13 mouse cellular contexts compared by ENCODE assay signal in the genomic region with DNA sequence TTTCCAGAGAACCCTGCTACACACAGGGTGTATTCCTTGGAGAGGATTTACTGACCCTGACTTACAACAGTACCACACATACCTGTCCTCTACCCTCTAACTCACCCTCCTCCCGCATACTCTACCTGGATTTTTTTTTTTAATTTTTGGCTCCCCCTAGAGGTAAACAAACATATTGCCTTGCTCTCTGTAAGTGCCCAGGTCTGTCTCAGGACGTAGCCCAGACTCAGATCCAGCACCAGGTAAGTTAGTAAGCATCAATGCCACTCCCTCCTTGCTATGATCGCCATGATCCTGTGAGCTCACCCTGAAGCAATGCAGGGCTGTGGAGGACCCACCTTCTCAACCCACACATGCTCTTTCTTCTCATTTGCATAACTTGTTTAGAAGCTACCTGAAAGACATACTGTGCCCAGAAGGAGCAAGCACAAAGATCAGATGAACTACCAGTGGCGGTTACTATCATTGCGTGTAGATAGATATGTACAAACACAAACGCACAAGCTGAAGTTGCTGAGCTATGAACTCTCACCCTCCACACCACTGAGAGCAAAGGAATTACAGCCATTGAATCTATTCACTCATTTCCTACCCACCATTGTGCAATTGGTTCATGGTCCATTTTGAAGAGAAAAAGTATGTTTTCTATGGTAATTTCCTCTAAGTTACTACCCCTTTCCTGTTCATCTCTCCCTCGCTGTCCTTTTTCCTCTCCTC. TPM values are rescaled to one million over a fixed set of nuclear protein-coding genes. Genes with fewer than 3 reads are reported as not detected.
DNase-seq lines count a peak whose midpoint lies in the region; ATAC-seq and TF ChIP-seq lines count a peak whose summit lies in the region.
"Had no signal": no experiment of that assay in that cellular context is flagged by ENCODE, and none has a peak within 500 bp of the region (broad histone marks: within the 10 kb centered on the region; RNA-seq: fewer than 3 reads in every experiment).

No protein-coding gene starts in this region.

- H3K4me1 ChIP-seq in neural tube, embryonic 15.5 days = no peaks in the 10 kb centered on the region
- H3K4me1 ChIP-seq in stomach, postnatal 0 days (replicated peaks; ENCODE audit: control insufficient read depth, insufficient read depth) = no peaks in the 10 kb centered on the region
- H3K4me1 ChIP-seq in limb, embryonic 10.5 days = no peaks in the 10 kb centered on the region
- H3K4me1 ChIP-seq: lung, embryonic 15.5 days had no signal

- intact Hi-C loops in gastrocnemius, adult 2 months (cut with DNase I) = no loop called here
- intact Hi-C loops in gastrocnemius, postnatal 36 days (cut with DNase I) = no loop called here

- no peaks in the 10 kb centered on the region for H3K27me3 ChIP-seq in neural tube, embryonic 15.5 days (replicated peaks)
- H3K27me3 ChIP-seq in stomach, postnatal 0 days (ENCODE audit: control insufficient read depth, insufficient read depth, low read length) = no peaks in the 10 kb centered on the region
- no peaks in the 10 kb centered on the region for H3K27me3 ChIP-seq in limb, embryonic 10.5 days (ENCODE audit: low read depth, poor library complexity, severe bottlenecking)
- H3K27me3 ChIP-seq: lung, embryonic 15.5 days had no signal

- H3K4me2 ChIP-seq in neural tube, embryonic 15.5 days = no peak overlapping the region
- H3K4me2 ChIP-seq in stomach, postnatal 0 days (replicated peaks; ENCODE audit: low read depth) = no peak overlapping the region
- H3K4me2 ChIP-seq: lung, embryonic 15.5 days had no signal

- 0 out of 2 replicates have a peak overlapping the region, but pooled peaks have one; percentile 28 for H3K27ac ChIP-seq in gastrocnemius, adult 2 months
- no peak overlapping the region for H3K27ac ChIP-seq in neural tube, embryonic 15.5 days (replicated peaks)
- H3K27ac ChIP-seq in stomach, postnatal 0 days (replicated peaks) = no peak overlapping the region
- H3K27ac ChIP-seq in limb, embryonic 10.5 days = no peak overlapping the region
- H3K27ac ChIP-seq: lung, embryonic 15.5 days had no signal

- H3K9ac ChIP-seq in neural tube, embryonic 15.5 days (replicated peaks) = no peak overlapping the region
- H3K9ac ChIP-seq in stomach, postnatal 0 days (ENCODE audit: low read length) = no peak overlapping the region
- H3K9ac ChIP-seq: lung, embryonic 15.5 days had no signal

- no peak for DNase-seq in gastrocnemius, adult 2 months
- no peak for DNase-seq in gastrocnemius, postnatal 36 days
- peak; percentile 8 for DNase-seq in neural tube, embryonic 10.5 days (ENCODE audit: extremely low spot score, low spot score)
- no peak for DNase-seq in stomach, postnatal 0 days (ENCODE audit: low spot score)
- DNase-seq in limb, embryonic 10.5 days (ENCODE audit: low spot score) = no peak
- no peak for DNase-seq in frontal cortex, postnatal 25 days (ENCODE audit: low spot score in 2 of 2)
- DNase-seq: heart, postnatal 4 days had no signal

- TF ChIP-seq EP300 in stomach, postnatal 0 days (optimal IDR thresholded peaks at IDR 0.05) = no peak

- ATAC-seq in neural tube, embryonic 15.5 days (ENCODE audit: low FRiP score) = no peak
- peak; percentile 50 for ATAC-seq in inflammation-experienced regulatory T-cells, adult 6 months
- peak; percentile 83 for ATAC-seq in stomach, postnatal 0 days (ENCODE audit: low FRiP score, low TSS enrichment)

- 73% methylated on average over 7 of the region's 7 CpGs for WGBS in neural tube, embryonic 15.5 days
- 62% methylated on average over 7 of the region's 7 CpGs for WGBS in stomach, postnatal 0 days
- 72% methylated on average over 7 of the region's 7 CpGs for WGBS in limb, embryonic 10.5 days

- no peak overlapping the region for H3K4me3 ChIP-seq in gastrocnemius, adult 2 months
- H3K4me3 ChIP-seq in neural tube, embryonic 15.5 days (replicated peaks) = no peak overlapping the region
- no peak overlapping the region for H3K4me3 ChIP-seq in stomach, postnatal 0 days (ENCODE audit: low read depth, low read length)
- no peak overlapping the region for H3K4me3 ChIP-seq in limb, embryonic 10.5 days
- H3K4me3 ChIP-seq: lung, embryonic 15.5 days had no signal

- TF ChIP-seq CTCF in gastrocnemius, adult 2 months (IDR thresholded peaks at IDR 0.05) = peak; percentile 53
- peak; percentile 59 for TF ChIP-seq CTCF in stomach, postnatal 0 days (IDR thresholded peaks at IDR 0.05; ENCODE audit: low read depth)

- no peaks in the 10 kb centered on the region for H3K9me3 ChIP-seq in neural tube, embryonic 15.5 days (replicated peaks)
- no peaks in the 10 kb centered on the region for H3K9me3 ChIP-seq in stomach, postnatal 0 days (ENCODE audit: control insufficient read depth, low read length)
- H3K9me3 ChIP-seq in limb, embryonic 10.5 days (replicated peaks) = no peaks in the 10 kb centered on the region
- H3K9me3 ChIP-seq: lung, embryonic 15.5 days had no signal

- H3K36me3 ChIP-seq in neural tube, embryonic 15.5 days = no peaks in the 10 kb centered on the region
- peaks cover 4% of the 10 kb centered on the region; the same call in 1 of the 2 replicates for H3K36me3 ChIP-seq in stomach, postnatal 0 days (ENCODE audit: control insufficient read depth, insufficient read depth, low read length)
- no peaks in the 10 kb centered on the region for H3K36me3 ChIP-seq in limb, embryonic 10.5 days

RNA-seq across cellular contexts. Expression of a gene that starts 39.7 kb away (rescaled TPM):
- 100 to 1,000 TPM in 1 of 2 experiments, 10 to 100 TPM in 1; 70.8 to 292 TPM for total RNA-seq in gastrocnemius, adult 2 months (2021)
- total RNA-seq in gastrocnemius, postnatal 36 days (2021) = 100 to 1,000 TPM in 1 of 2 experiments, 10 to 100 TPM in 1; 83.7 to 139 TPM
- polyA plus RNA-seq in neural tube, embryonic 15.5 days (2015; fragmentation: Nextera tagmentation; extraction: Ambion mirVana) = 12.8 and 117 TPM in 2 replicates
- polyA plus RNA-seq in inflammation-experienced regulatory T-cells, adult 6 months (2017; shearing (Covaris generic)) = 100 to 1,000 TPM; 103 to 158 (median 146) TPM
- polyA plus RNA-seq in stomach, postnatal 0 days (2015; fragmentation: Nextera tagmentation; extraction: Ambion mirVana) = 288 and 298 TPM in 2 replicates
- polyA plus RNA-seq in limb, embryonic 10.5 days (2016; fragmentation: Nextera tagmentation; extraction: Ambion mirVana) = 63.2 and 63.7 TPM in 2 replicates

RNA-seq across cellular contexts. Expression of a gene that starts 44.9 kb away (rescaled TPM):
- total RNA-seq in gastrocnemius, adult 2 months (2021) = not detected
- not detected for total RNA-seq in gastrocnemius, postnatal 36 days (2021)
- polyA plus RNA-seq in neural tube, embryonic 15.5 days (2015; fragmentation: Nextera tagmentation; extraction: Ambion mirVana) = not detected in 2 replicates
- polyA plus RNA-seq in inflammation-experienced regulatory T-cells, adult 6 months (2017; shearing (Covaris generic)) = not detected
- polyA plus RNA-seq in stomach, postnatal 0 days (2015; fragmentation: Nextera tagmentation; extraction: Ambion mirVana) = 0.67 and 0.93 TPM in 2 replicates
- polyA plus RNA-seq in limb, embryonic 10.5 days (2016; fragmentation: Nextera tagmentation; extraction: Ambion mirVana) = not detected in 2 replicates
- polyA plus RNA-seq: cortical plate, adult 2 months; frontal cortex, adult 2 months; lung, embryonic 15.5 days; neural tube, embryonic 11.5 days had no signal
